Mouse (Mus musculus) kidney, adult 2 months (tissue): ENCODE results near the gene Smad5. TPM values are rescaled to one million over a fixed set of nuclear protein-coding genes. Genes with fewer than 3 reads are reported as not detected.
A peak's percentile ranks its signal among the peaks of the same experiment; 100 is the strongest.

ENCODE experiments used
- DNase-seq: peaks from one replicate; pipeline ENCODE4 v3.0.0; 2021
- H3K27ac ChIP-seq: fragments of 200-500 bp; 2 replicates; pipeline ENCODE4 v1.5.1; 2012; ENCODE audit warnings: low read depth, low read length, control low read depth, inconsistent platforms; ENCODE audit not compliant: insufficient read depth
- H3K27me3 ChIP-seq: fragments of 200-500 bp; replicated peaks from 2 replicates; pipeline ENCODE4 v1.6.1; 2012; ENCODE audit warnings: mild to moderate bottlenecking, moderate library complexity, low read length, inconsistent platforms; ENCODE audit not compliant: control insufficient read depth, insufficient read depth
- H3K36me3 ChIP-seq: fragments of 200-500 bp; 2 replicates; pipeline ENCODE4 v1.6.1; 2012; ENCODE audit warnings: mild to moderate bottlenecking, moderate library complexity, low read length, inconsistent platforms; ENCODE audit not compliant: control insufficient read depth, insufficient read depth
- H3K4me1 ChIP-seq: fragments of 200-500 bp; 2 replicates; pipeline ENCODE4 v1.6.1; 2011; ENCODE audit warnings: low read length; ENCODE audit not compliant: control insufficient read depth, insufficient read depth
- H3K4me3 ChIP-seq: fragments of 200-500 bp; 2 replicates; pipeline ENCODE4 v1.5.1; 2011; ENCODE audit warnings: mild to moderate bottlenecking, low read depth, low read length, control low read depth; ENCODE audit not compliant: insufficient read depth
- CTCF ChIP-seq: fragments of 200-500 bp; conservative IDR thresholded peaks from 2 replicates; pipeline ENCODE4 v1.5.1; 2011; ENCODE audit warnings: low read depth, mild to moderate bottlenecking, control low read depth, low read length, moderate library complexity, mixed read lengths; ENCODE audit not compliant: insufficient read depth, insufficient read length
- POLR2A ChIP-seq: fragments of 200-500 bp; IDR thresholded peaks from one replicate; pipeline ENCODE4 v1.6.1; 2011; ENCODE audit warnings: low read depth, low read length, control low read depth
- WGBS: fragments of 180-500 bp; shearing (Covaris S2); methylation state at CpG from one replicate; pipeline ENCODE4 v1.1.7; 2018; 5-methylcytosine and 5-hydroxymethylcytosine counted together
- polyA plus RNA-seq: library from polyadenylated mRNA; depleted of rRNA; stranded (reverse); fragments of >200 nt; gene quantifications from 2 replicates; pipeline ENCODE4 v1.2.3, GENCODE M21; 2012

The Smad5 gene
- polyA plus RNA-seq, 1 experiment = 31.4 TPM

GRCm38 (mm10) chr13:56752474-56753191 is 49.8 kb downstream of the Smad5 start:
- DNase-seq = no peak
- Histone ChIP-seq H3K27me3 (no peaks in the 10 kb centered on the region), H3K27ac (no peak overlapping the region), H3K4me3 (peak overlapping the region; percentile 2; the same call in 1 of the 2 replicates), H3K36me3 (no peaks in the 10 kb centered on the region), H3K4me1 (peaks cover 4% of the 10 kb centered on the region)
- no peak for TF ChIP-seq CTCF
- no peak for TF ChIP-seq POLR2A
- 16% methylated on average over 41 of the region's 41 CpGs for WGBS

GRCm38 (mm10) chr13:56753192-56753951 is 50.6 kb downstream of the Smad5 start, which contains the start of gene Gm45623:
Gene Gm45623, minus strand, starts transcription at chr13:56753827.
- Histone ChIP-seq H3K27ac (no peak within 1 kb of the TSS), H3K4me3 (peak within 1 kb of the TSS; percentile 2; the same call in 1 of the 2 replicates), H3K36me3 (no peaks in the 10 kb centered on the region), H3K4me1 (no peaks in the 10 kb centered on the region), H3K27me3 (no peaks in the 10 kb centered on the region)
- WGBS = 6% methylated on average over 71 of the region's 71 CpGs
- no peak for DNase-seq
- no peak for TF ChIP-seq POLR2A
- TF ChIP-seq CTCF = no peak

- Histone ChIP-seq H3K27me3 (no peaks in the 10 kb centered on the region), H3K36me3 (no peaks in the 10 kb centered on the region), H3K27ac (no peak overlapping the region), H3K4me3 (no peak overlapping the region), H3K4me1 (no peaks in the 10 kb centered on the region)
- peak; percentile 54 for DNase-seq
- 61% methylated on average over 6 of the region's 6 CpGs for WGBS
- TF ChIP-seq POLR2A (no peak), CTCF (peak; percentile 34; the same call in 1 of the 2 replicates)
Observed at GRCm38 (mm10) chr13:56755871-56756270, 53.1 kb downstream of the Smad5 start.

- H3K4me1 ChIP-seq = no peaks in the 10 kb centered on the region
- H3K36me3 ChIP-seq = no peaks in the 10 kb centered on the region
- no peaks in the 10 kb centered on the region for H3K27me3 ChIP-seq
- H3K27ac ChIP-seq = no peak overlapping the region
- DNase-seq = no peak
- H3K4me3 ChIP-seq = no peak overlapping the region
- TF ChIP-seq CTCF = no peak
- TF ChIP-seq POLR2A = no peak
- 76% methylated on average over 12 of the region's 12 CpGs for WGBS
Observed at GRCm38 (mm10) chr13:56757201-56757600, 54.4 kb downstream of the Smad5 start.

GRCm38 (mm10) chr13:56758492-56758891 is 55.7 kb downstream of the Smad5 start:
- 34% methylated on average over 6 of the region's 6 CpGs for WGBS
- H3K27ac ChIP-seq = no peak overlapping the region
- TF ChIP-seq POLR2A (no peak), CTCF (peak; percentile 80)
- DNase-seq = peak; percentile 83
- H3K36me3 ChIP-seq = no peaks in the 10 kb centered on the region
- H3K27me3 ChIP-seq = no peaks in the 10 kb centered on the region
- no peaks in the 10 kb centered on the region for H3K4me1 ChIP-seq
- no peak overlapping the region for H3K4me3 ChIP-seq

GRCm38 (mm10) chr13:56762446-56763229 is 59.8 kb downstream of the Smad5 start:
- TF ChIP-seq POLR2A (no peak), CTCF (no peak)
- no peak for DNase-seq
- H3K27me3 ChIP-seq = no peaks in the 10 kb centered on the region
- no peaks in the 10 kb centered on the region for H3K4me1 ChIP-seq
- no peak overlapping the region for H3K4me3 ChIP-seq
- H3K27ac ChIP-seq = no peak overlapping the region
- WGBS = 54% methylated on average over 13 of the region's 13 CpGs
- H3K36me3 ChIP-seq = no peaks in the 10 kb centered on the region
